Mouse (Mus musculus): ENCODE measurements around the gene Ndufa8. TPM values are rescaled to one million over a fixed set of nuclear protein-coding genes. Genes with fewer than 3 reads are reported as not detected.

The Ndufa8 gene
- polyA plus RNA-seq, 1 experiment from 2014 or later = 215 TPM

DNA sequence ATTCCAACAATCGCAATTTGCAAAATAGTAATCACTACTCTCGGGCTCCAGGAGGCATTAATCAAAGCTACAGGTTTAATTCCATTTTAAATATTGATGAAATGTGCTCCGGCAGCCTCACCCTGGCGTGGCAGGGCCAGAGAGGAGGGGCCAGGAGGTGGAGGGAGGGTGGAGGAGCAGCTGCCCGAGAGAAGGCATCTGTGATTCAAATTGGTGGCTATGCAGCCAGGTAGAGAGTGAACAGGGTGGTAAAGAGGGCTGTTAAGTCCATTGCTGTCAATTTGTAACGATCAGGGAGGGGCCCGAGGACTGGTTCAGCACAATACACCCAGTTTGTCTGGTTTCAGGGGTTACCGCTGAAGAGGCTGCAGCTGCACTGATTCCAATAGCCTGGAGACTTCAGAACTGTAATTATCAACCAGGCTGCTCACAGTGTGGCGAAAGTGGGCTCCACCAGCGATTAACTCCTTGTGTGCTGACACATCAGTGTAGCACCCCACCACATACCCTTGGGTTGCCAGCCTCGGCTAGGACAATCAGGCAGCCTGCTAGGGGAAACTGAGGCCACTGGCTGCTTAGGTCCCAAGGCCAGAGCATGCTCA is 28.1 kb upstream of the Ndufa8 start:
- Histone ChIP-seq H3K9me3 (no peaks in the 10 kb centered on the region), H3K27ac (replicated peaks) (no peak overlapping the region; the same call in 1 of the 2 replicates), H3K27me3 (replicated peaks; ENCODE audit: low read depth, poor library complexity, severe bottlenecking) (peaks cover 31% of the 10 kb centered on the region), H3K4me3 (peak overlapping the region; percentile 38; the same call in 1 of the 2 replicates), H3K4me1 (peaks cover 43% of the 10 kb centered on the region), H3K36me3 (replicated peaks) (no peaks in the 10 kb centered on the region)
- DNase-seq (ENCODE audit: low spot score) = no peak
- 20% methylated on average over 11 of the region's 11 CpGs for WGBS

DNA sequence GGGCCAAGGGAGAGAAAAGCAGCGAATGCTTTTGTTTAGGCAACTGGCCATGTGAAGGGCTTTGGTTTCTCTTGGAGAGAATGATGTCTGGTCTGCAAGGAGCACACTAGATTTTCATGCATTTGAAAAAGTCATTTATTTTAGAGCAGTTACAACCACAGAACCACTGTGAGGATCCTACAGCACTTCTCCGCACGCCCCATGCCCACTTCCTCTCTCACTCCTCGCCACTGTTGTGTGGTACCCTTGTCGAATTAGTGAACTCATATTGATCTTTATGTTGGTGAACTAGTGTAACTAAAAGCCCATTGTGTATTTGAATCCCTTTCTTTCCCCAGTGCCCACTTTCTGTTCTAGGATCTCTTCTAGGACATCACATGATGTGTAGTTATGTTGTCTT is 26.0 kb upstream of the Ndufa8 start:
- no peak overlapping the region for H3K4me3 ChIP-seq
- H3K36me3 ChIP-seq (replicated peaks) = no peaks in the 10 kb centered on the region
- DNase-seq (ENCODE audit: low spot score) = no peak
- H3K27ac ChIP-seq (replicated peaks) = no peak overlapping the region
- H3K4me1 ChIP-seq = peaks cover 28% of the 10 kb centered on the region
- peaks cover 33% of the 10 kb centered on the region for H3K27me3 ChIP-seq (replicated peaks; ENCODE audit: low read depth, poor library complexity, severe bottlenecking)
- WGBS = 89% methylated on average over 5 of the region's 5 CpGs
- H3K9me3 ChIP-seq = no peaks in the 10 kb centered on the region

DNA sequence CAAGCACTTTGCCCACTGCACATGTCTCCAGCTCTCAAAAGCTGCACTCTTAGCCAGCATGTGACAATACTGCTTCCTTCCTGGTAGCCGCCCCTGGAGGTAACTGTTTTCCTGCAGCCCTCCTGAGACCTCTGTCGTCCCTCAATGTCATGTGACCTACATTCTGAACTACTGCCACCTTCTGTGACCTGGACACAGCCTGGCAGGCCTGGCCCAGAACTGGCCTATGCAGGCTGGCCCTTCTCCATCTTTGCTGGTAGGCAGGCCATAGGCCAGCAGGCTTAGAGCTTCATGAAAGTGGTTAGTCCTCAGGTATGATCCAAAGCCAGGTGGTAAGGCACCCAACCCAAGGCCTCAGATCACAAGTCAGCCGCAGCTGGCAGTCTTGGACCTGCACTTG is 24.6 kb upstream of the Ndufa8 start:
- Histone ChIP-seq H3K27me3 (replicated peaks; ENCODE audit: low read depth, poor library complexity, severe bottlenecking) (peaks cover 30% of the 10 kb centered on the region), H3K4me3 (no peak overlapping the region), H3K9me3 (no peaks in the 10 kb centered on the region), H3K4me1 (peaks cover 23% of the 10 kb centered on the region), H3K27ac (replicated peaks) (no peak overlapping the region), H3K36me3 (replicated peaks) (no peaks in the 10 kb centered on the region)
- no peak for DNase-seq (ENCODE audit: low spot score)
- 64% methylated on average over 3 of the region's 3 CpGs for WGBS

DNA sequence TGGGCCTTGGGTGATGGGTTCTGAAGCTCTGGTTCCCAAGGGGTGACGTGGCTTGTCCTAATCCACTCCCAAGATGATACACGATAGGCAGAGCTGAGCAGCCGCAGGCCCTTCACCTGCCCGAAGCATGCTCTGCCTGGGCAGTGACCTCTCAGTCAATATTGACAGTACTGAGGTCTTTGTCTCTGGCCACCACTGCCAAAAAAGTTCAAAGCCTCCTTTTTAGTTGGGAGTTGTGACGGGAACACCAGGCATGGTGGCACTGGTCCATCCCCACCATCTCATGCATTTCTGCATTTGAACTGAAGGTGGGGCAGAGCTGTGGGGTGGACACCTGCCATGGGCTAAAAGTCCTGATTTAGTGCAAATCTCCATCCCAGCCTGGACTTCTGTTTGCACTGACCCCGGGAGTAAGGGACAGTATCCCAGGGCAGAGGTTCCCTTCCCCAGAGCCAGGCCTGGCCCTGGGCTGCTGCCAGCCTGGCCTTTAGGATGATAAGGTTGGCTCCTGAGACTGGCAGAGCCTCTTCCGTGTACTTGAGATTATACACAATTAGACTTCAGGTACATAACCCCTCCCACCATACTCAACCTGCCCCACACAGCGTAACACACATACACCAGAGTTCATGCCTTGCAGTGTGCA is 22.6 kb upstream of the Ndufa8 start:
- H3K9me3 ChIP-seq = no peaks in the 10 kb centered on the region
- no peaks in the 10 kb centered on the region for H3K36me3 ChIP-seq (replicated peaks)
- H3K4me1 ChIP-seq = peaks cover 3% of the 10 kb centered on the region; the same call in 1 of the 2 replicates
- no peak overlapping the region for H3K27ac ChIP-seq (replicated peaks)
- DNase-seq (ENCODE audit: low spot score) = no peak
- peaks cover 24% of the 10 kb centered on the region for H3K27me3 ChIP-seq (replicated peaks; ENCODE audit: low read depth, poor library complexity, severe bottlenecking)
- WGBS = 79% methylated on average over 8 of the region's 8 CpGs
- H3K4me3 ChIP-seq = no peak overlapping the region

DNA sequence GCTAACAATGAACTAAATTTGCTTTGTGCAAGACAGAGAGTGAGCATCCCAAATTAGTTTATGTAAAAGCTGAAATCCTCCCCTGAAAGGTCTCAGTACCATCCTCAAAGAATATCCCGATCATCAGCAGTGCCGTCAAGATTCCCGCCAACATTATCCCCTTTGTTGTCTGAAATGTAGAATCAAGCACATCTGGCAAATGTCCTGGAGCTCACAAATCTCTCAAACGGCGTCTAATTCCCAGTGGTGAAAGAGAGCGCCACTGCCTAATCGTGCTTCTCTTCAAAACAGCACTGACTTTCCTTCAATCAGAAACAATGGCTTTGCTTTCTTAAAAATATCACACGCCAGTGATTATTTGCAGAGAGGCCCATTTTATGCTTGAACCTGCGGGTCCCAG is 17.9 kb upstream of the Ndufa8 start:
- no peak for DNase-seq (ENCODE audit: low spot score)
- 65% methylated on average over 9 of the region's 9 CpGs for WGBS
- Histone ChIP-seq H3K27me3 (replicated peaks; ENCODE audit: low read depth, poor library complexity, severe bottlenecking) (peaks cover 8% of the 10 kb centered on the region; the same call in 1 of the 2 replicates), H3K4me3 (no peak overlapping the region), H3K27ac (replicated peaks) (no peak overlapping the region), H3K36me3 (replicated peaks) (no peaks in the 10 kb centered on the region), H3K9me3 (no peaks in the 10 kb centered on the region), H3K4me1 (no peaks in the 10 kb centered on the region)

DNA sequence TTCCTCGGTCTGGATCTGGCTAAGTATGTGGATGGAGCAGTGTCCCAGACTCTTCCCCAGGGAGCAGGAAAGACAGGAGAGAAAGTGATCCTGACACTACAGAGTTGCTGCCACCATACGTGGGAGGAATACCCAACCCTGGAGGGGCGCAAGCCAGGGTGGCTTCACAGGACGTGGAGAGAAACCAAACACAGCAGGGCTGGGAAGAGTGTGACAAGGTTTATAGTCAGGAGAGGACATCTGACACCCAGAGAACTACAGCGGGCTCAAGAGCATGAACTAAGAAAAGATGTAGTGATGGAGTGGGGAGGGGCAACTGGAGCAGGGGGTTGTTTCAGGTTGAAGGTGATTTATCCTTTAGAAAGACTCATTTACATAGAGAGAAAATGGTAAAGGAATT is 12.2 kb upstream of the Ndufa8 start:
- Histone ChIP-seq H3K27ac (replicated peaks) (no peak overlapping the region), H3K36me3 (replicated peaks) (no peaks in the 10 kb centered on the region), H3K9me3 (no peaks in the 10 kb centered on the region), H3K27me3 (replicated peaks; ENCODE audit: low read depth, poor library complexity, severe bottlenecking) (0 out of 2 replicates have a peak, but pooled peaks cover 8% of the 10 kb centered on the region), H3K4me3 (no peak overlapping the region), H3K4me1 (peaks cover 3% of the 10 kb centered on the region; the same call in 1 of the 2 replicates)
- 71% methylated on average over 5 of the region's 5 CpGs for WGBS
- no peak for DNase-seq (ENCODE audit: low spot score)

DNA sequence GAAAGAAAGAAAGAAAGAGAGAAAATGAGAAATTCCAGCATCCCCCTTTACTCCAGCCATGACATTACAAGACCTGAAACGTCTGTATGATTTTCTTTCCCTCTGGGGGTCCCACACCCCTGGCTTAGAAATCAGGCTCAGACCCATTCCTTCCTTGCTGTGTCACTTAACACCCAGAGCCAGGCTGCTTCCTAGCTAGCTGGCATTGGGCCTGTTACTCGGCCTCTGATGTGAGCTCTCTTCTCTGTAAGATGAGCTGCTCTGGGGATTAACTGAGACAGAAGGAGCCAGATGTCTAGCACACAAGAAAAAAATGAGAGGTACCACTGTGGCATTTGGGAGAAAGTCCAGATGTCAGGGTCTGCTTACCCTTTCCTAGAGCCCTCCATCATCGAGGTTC is 7.0 kb upstream of the Ndufa8 start:
- DNase-seq (ENCODE audit: low spot score) = no peak
- 35% methylated on average over 3 of the region's 3 CpGs for WGBS
- Histone ChIP-seq H3K4me3 (no peak overlapping the region), H3K4me1 (peaks cover 6% of the 10 kb centered on the region; the same call in 1 of the 2 replicates), H3K9me3 (no peaks in the 10 kb centered on the region), H3K27me3 (replicated peaks; ENCODE audit: low read depth, poor library complexity, severe bottlenecking) (0 out of 2 replicates have a peak, but pooled peaks cover 8% of the 10 kb centered on the region), H3K27ac (replicated peaks) (no peak overlapping the region), H3K36me3 (replicated peaks) (no peaks in the 10 kb centered on the region)

DNA sequence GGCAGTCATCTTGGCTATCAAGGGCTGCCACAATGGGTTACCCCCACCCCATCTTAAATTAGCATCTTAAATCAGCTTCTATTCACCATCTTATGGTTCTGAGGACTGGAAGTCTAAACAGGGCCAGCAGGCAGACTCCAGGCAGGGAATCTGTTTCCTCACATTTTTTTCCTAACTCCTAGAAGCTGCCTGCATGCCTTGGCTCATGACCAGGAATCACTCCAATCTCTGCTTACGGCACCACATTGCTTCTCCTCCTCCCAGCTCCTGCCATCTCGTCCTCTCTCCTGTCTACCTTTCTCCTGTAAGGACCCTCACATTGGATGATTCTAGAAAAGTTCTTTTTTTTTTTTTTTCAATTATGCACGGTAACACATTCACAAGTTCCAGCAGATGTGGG is 4.0 kb upstream of the Ndufa8 start:
- Histone ChIP-seq H3K27me3 (replicated peaks; ENCODE audit: low read depth, poor library complexity, severe bottlenecking) (0 out of 2 replicates have a peak, but pooled peaks cover 8% of the 10 kb centered on the region), H3K27ac (replicated peaks) (no peak overlapping the region), H3K4me1 (peaks cover 17% of the 10 kb centered on the region), H3K4me3 (no peak overlapping the region), H3K36me3 (replicated peaks) (no peaks in the 10 kb centered on the region), H3K9me3 (no peaks in the 10 kb centered on the region)
- DNase-seq (ENCODE audit: low spot score) = no peak
- WGBS = 83% methylated on average over 3 of the region's 3 CpGs

DNA sequence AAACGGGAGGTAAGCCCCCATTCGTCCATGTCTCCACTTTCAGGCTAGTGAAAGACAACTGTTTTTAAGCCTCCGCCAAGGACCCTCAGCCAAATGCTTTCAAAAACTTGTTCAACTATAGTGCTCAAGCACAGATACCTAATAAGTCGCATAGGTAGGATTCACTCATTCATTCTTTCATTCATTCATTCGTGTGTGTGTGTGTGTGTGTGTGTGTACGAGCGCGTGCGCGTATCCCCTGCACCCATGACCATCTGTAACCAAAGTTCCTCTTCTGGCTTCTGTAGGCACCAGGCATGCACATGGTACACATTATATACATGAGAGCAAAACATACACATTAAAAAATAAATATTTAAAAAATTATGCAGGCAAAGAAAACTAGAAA is 355 bp upstream of the Ndufa8 start:
- H3K9me3 ChIP-seq = no peaks in the 10 kb centered on the region

DNA sequence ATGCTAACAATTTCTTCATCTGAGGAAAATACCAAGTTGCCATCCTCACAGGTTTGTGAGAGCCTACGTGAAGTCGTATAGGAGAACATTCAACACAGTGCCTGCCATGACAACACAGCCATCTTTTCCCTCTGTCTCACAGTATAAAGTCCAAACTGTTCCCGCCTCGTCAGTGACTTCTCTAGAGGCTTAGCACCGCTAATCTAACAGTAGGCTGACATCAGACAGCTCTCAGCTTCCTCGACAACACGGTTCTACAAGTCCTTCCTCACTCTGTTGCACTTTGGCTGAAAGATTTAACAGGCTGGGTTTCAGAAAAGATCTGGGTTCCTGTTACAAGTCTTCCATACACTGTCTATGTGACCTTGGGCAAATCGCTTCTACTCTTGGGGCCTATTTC is 1.0 kb downstream of the Ndufa8 start:
- Histone ChIP-seq H3K27me3 (replicated peaks; ENCODE audit: low read depth, poor library complexity, severe bottlenecking) (no peaks in the 10 kb centered on the region), H3K27ac (replicated peaks) (no peak overlapping the region), H3K4me3 (peak overlapping the region; percentile 85), H3K4me1 (peaks cover 15% of the 10 kb centered on the region), H3K36me3 (replicated peaks) (peaks cover 23% of the 10 kb centered on the region), H3K9me3 (no peaks in the 10 kb centered on the region)
- WGBS = 79% methylated on average over 8 of the region's 8 CpGs
- no peak for DNase-seq (ENCODE audit: low spot score)

More for the DNA sequence above, 355 bp upstream of the Ndufa8 start:
- peak overlapping the region; percentile 85 for H3K4me3 ChIP-seq
- no peak for DNase-seq (ENCODE audit: low spot score)
- H3K4me1 ChIP-seq = peaks cover 15% of the 10 kb centered on the region
- peaks cover 11% of the 10 kb centered on the region; the same call in 1 of the 2 replicates for H3K36me3 ChIP-seq (replicated peaks)
- no peaks in the 10 kb centered on the region for H3K27me3 ChIP-seq (replicated peaks; ENCODE audit: low read depth, poor library complexity, severe bottlenecking)
- WGBS = 44% methylated on average over 10 of the region's 10 CpGs
- H3K27ac ChIP-seq (replicated peaks) = no peak overlapping the region

DNA sequence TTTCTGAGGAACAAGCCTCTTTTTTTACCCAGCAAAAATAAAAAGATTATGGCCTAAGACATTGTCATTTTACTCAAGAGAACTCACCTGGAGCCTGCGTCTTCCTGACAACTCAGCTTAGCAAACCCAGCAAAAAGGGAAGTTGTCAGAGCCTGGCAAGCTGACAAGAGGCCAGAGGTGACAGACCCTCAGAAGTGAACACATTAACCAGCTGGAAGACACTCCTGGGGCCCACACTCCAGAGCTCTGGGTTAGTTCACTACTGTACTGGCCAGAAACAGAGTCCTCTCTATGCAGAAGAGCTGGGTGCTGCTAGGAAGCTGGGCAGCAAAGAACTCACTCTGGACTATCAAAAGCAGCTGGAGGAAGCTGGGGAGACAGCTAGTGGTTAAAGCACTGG is 8.3 kb downstream of the Ndufa8 start:
- no peak for DNase-seq (ENCODE audit: low spot score)
- H3K4me1 ChIP-seq = peaks cover 15% of the 10 kb centered on the region
- H3K27ac ChIP-seq (replicated peaks) = no peak overlapping the region
- WGBS = 83% methylated on average over 1 of the region's 1 CpGs
- H3K36me3 ChIP-seq (replicated peaks) = peaks cover 60% of the 10 kb centered on the region
- H3K27me3 ChIP-seq (replicated peaks; ENCODE audit: low read depth, poor library complexity, severe bottlenecking) = no peaks in the 10 kb centered on the region
- H3K9me3 ChIP-seq = no peaks in the 10 kb centered on the region
- no peak overlapping the region for H3K4me3 ChIP-seq

DNA sequence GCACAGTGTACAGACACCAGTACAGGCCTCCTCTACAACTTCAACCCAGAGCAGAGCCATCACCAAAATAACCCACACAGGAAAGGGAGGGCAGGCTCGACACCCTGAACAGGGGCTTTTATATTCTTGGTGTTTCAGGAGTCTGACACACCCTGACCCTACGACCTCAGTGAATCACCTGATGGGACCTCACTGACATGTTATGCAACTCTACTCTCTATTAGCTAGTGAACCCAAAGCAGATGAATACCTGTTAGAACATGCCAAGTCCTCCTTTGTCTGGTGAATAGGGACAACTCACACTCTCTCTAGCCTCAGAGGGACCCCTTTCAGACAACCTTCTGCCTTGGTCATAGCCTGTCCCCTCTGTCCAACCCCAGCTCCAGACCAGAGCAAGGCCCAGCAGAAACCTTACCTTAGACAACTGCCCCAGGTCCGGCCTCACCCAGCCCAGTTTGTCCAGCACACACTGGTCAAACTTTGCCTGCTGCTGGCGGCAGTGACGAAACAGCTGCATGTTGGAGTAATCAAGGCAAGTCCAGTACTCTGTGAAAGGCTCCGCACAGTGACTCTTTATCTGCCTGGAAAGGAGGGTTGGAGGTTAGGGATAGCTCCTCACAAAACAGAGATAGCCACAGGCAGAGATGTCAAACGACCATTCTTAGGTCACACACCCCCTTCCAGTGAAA is 9.8 kb downstream of the Ndufa8 start:
- no peak for DNase-seq (ENCODE audit: low spot score)

More for the DNA sequence above, 9.8 kb downstream of the Ndufa8 start:
- H3K27me3 ChIP-seq (replicated peaks; ENCODE audit: low read depth, poor library complexity, severe bottlenecking) = no peaks in the 10 kb centered on the region
- 72% methylated on average over 7 of the region's 7 CpGs for WGBS
- H3K4me1 ChIP-seq = peaks cover 18% of the 10 kb centered on the region
- peaks cover 72% of the 10 kb centered on the region for H3K36me3 ChIP-seq (replicated peaks)
- no peaks in the 10 kb centered on the region for H3K9me3 ChIP-seq
- H3K27ac ChIP-seq (replicated peaks) = no peak overlapping the region
- no peak overlapping the region for H3K4me3 ChIP-seq
